Mouse (Mus musculus): ENCODE results near the gene Bhmt2. TPM values are rescaled to one million over a fixed set of nuclear protein-coding genes. Genes with fewer than 3 reads are reported as not detected.

The Bhmt2 gene
- not detected in 4 replicates for total RNA-seq (2023)

GRCm38 (mm10) chr13:93674131-93674561, at the start of gene Bhmt2, which contains the start of gene Dmgdh:
TSS of gene Bhmt2 (minus strand) at chr13:93674302.
TSS of gene Dmgdh (plus strand) at chr13:93674433.

GRCm38 (mm10) chr13:93637282-93638245, 36.5 kb downstream of the Bhmt2 start, which contains the start of gene Bhmt:
TSS of gene Bhmt (minus strand) at chr13:93637961.

Other genes starting within 250 kb of the Bhmt2 start
- 66.0 to 78.3 TPM (median 68.8 TPM) in 4 replicates for gene Jmy, start 174.5 kb downstream of the Bhmt2 start, total RNA-seq (2023)
- gene Bhmt, start 36.3 kb downstream of the Bhmt2 start, total RNA-seq (2023): 0.45 to 0.75 TPM (median 0.62 TPM) in 4 replicates
- gene Dmgdh, start 131 bp upstream of the Bhmt2 start, total RNA-seq (2023): not detected in 4 replicates
- 9.4 to 10.5 TPM (median 10.0 TPM) in 4 replicates for gene Arsb, start 97.3 kb upstream of the Bhmt2 start, total RNA-seq (2023)